Mouse (Mus musculus): ENCODE measurements around the gene Sfrp4.

GRCm38 (mm10) chr13:19622573-19623227 lies at the start of gene Sfrp4:
- TF ChIP-seq POLR2A (IDR thresholded peaks at IDR 0.05; ENCODE audit: insufficient read depth, low read depth, low read length), result no peak
- no peak for TF ChIP-seq CTCF (IDR thresholded peaks at IDR 0.05; ENCODE audit: insufficient read depth, low read depth, low read length)

Measured in olfactory bulb, adult 2 months (tissue).